Mouse (Mus musculus): ENCODE results near the gene Eftud2. TPM values are rescaled to one million over a fixed set of nuclear protein-coding genes. Genes with fewer than 3 reads are reported as not detected.

The Eftud2 gene
- polyA plus RNA-seq, 1 experiment from 2014 or later, result 255 TPM

DNA sequence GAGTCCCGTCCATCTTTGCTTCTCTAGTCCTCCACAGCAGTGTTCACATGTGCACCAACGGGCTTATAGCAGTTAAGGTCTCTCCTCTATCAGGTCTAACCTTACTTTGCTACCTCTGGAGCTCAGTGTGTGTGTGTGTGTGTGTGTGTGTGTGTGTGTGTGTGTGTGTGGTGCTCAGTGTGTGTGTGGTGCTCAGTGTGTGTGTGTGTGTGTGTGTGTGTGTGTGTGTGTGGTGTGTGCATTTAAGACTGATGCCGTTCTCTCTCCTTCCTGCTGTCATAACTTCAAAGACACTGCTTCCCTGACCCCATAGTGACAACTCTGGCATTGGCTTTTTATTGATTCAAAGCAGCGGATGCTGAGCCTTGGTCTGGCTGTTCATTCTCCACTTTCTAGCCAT, 45.2 kb downstream of the Eftud2 start, which contains the start of gene Higd1b:
Gene Higd1b (plus strand): TSS at position 301 of the 400 bp plus-strand sequence.
- no peaks in the 10 kb centered on the region for H3K27me3 ChIP-seq (ENCODE audit: control insufficient read depth, insufficient read depth, low read length)
- no peaks in the 10 kb centered on the region for H3K9me3 ChIP-seq (ENCODE audit: control insufficient read depth, low read length)
- ATAC-seq (ENCODE audit: insufficient read depth, low FRiP score, low TSS enrichment) (no peak), DNase-seq (ENCODE audit: low spot score) (no peak)
- H3K4me2 ChIP-seq (ENCODE audit: low read depth), result no peak within 1 kb of the TSS
- H3K27ac ChIP-seq (ENCODE audit: low read depth, low read length), result no peak within 1 kb of the TSS
- peaks cover 20% of the 10 kb centered on the region for H3K36me3 ChIP-seq (ENCODE audit: control insufficient read depth, insufficient read depth, low read length)
- no peaks in the 10 kb centered on the region for H3K4me1 ChIP-seq (ENCODE audit: control insufficient read depth, insufficient read depth, low read length)
- H3K4me3 ChIP-seq (ENCODE audit: low read depth, low read length), result no peak within 1 kb of the TSS
- no peak within 1 kb of the TSS for H3K9ac ChIP-seq (ENCODE audit: low read length)
- 83% methylated on average over 4 of the region's 4 CpGs for WGBS

- no peak overlapping the region for H3K9ac ChIP-seq (ENCODE audit: low read length)
- DNase-seq (ENCODE audit: low spot score) (no peak), ATAC-seq (ENCODE audit: insufficient read depth, low FRiP score, low TSS enrichment) (no peak)
- no peak overlapping the region for H3K4me3 ChIP-seq (ENCODE audit: low read depth, low read length)
- H3K36me3 ChIP-seq (ENCODE audit: control insufficient read depth, insufficient read depth, low read length), result peaks cover 14% of the 10 kb centered on the region; the same call in 1 of the 2 replicates
- no peak overlapping the region for H3K4me2 ChIP-seq (ENCODE audit: low read depth)
- H3K9me3 ChIP-seq (ENCODE audit: control insufficient read depth, low read length), result no peaks in the 10 kb centered on the region
- H3K27ac ChIP-seq (ENCODE audit: low read depth, low read length), result no peak overlapping the region
- no peaks in the 10 kb centered on the region for H3K4me1 ChIP-seq (ENCODE audit: control insufficient read depth, insufficient read depth, low read length)
- 91% methylated on average over 10 of the region's 10 CpGs for WGBS
- no peaks in the 10 kb centered on the region for H3K27me3 ChIP-seq (ENCODE audit: control insufficient read depth, insufficient read depth, low read length)
Measured at GRCm38 (mm10) chr11:102834219-102834618, 46.6 kb downstream of the Eftud2 start.

DNA sequence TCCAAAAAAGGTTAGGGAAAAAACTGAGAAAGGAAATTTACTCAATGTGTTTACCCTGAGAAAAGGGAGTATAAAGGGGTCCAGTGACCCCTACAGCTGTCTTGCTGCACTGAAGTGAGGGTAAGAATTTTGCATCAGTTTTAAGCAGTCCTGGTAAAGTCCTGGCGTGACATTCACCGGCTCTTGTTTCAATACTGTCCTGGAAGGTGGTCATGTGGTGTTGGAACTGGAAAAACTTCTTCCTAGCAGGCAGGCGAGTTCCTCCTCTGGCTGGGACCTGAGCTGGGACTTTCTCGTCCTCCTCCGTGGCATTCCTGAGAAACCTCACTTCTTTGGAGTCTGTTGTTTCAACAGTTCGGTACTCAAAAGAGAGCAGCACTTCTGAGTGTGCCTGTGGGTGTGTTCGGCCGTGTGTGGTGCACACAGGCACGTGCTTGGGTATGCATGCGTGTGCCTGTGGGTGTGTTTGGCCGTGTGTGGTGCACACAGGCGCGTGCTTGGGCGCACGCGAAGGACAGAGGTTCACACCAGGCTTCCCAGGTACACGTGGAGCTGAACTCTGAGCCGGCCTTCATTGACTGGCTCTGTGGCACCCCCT, 48.0 kb downstream of the Eftud2 start:
- DNase-seq (ENCODE audit: low spot score) (no peak), ATAC-seq (ENCODE audit: insufficient read depth, low FRiP score, low TSS enrichment) (no peak)
- Histone ChIP-seq H3K36me3 (ENCODE audit: control insufficient read depth, insufficient read depth, low read length) (peaks cover 7% of the 10 kb centered on the region; the same call in 1 of the 2 replicates), H3K27ac (ENCODE audit: low read depth, low read length) (no peak overlapping the region), H3K27me3 (ENCODE audit: control insufficient read depth, insufficient read depth, low read length) (no peaks in the 10 kb centered on the region), H3K9me3 (ENCODE audit: control insufficient read depth, low read length) (no peaks in the 10 kb centered on the region), H3K4me1 (ENCODE audit: control insufficient read depth, insufficient read depth, low read length) (no peaks in the 10 kb centered on the region), H3K9ac (ENCODE audit: low read length) (no peak overlapping the region), H3K4me3 (ENCODE audit: low read depth, low read length) (no peak overlapping the region), H3K4me2 (ENCODE audit: low read depth) (no peak overlapping the region)
- WGBS, result 76% methylated on average over 18 of the region's 18 CpGs

- no peaks in the 10 kb centered on the region for H3K4me1 ChIP-seq (ENCODE audit: control insufficient read depth, insufficient read depth, low read length)
- no peak for ATAC-seq (ENCODE audit: insufficient read depth, low FRiP score, low TSS enrichment)
Measured at GRCm38 (mm10) chr11:102830276-102830675, 50.5 kb downstream of the Eftud2 start.

GRCm38 (mm10) chr11:102827097-102827496, 53.7 kb downstream of the Eftud2 start:
- 58% methylated on average over 4 of the region's 4 CpGs for WGBS
- Histone ChIP-seq H3K4me2 (ENCODE audit: low read depth) (no peak overlapping the region), H3K4me3 (ENCODE audit: low read depth, low read length) (no peak overlapping the region), H3K27ac (ENCODE audit: low read depth, low read length) (no peak overlapping the region), H3K27me3 (ENCODE audit: control insufficient read depth, insufficient read depth, low read length) (no peaks in the 10 kb centered on the region), H3K9me3 (ENCODE audit: control insufficient read depth, low read length) (no peaks in the 10 kb centered on the region), H3K36me3 (ENCODE audit: control insufficient read depth, insufficient read depth, low read length) (no peaks in the 10 kb centered on the region), H3K9ac (ENCODE audit: low read length) (no peak overlapping the region), H3K4me1 (ENCODE audit: control insufficient read depth, insufficient read depth, low read length) (no peaks in the 10 kb centered on the region)
- ATAC-seq (ENCODE audit: insufficient read depth, low FRiP score, low TSS enrichment), result no peak
- no peak for DNase-seq (ENCODE audit: low spot score)

More at GRCm38 (mm10) chr11:102830276-102830675, 50.5 kb downstream of the Eftud2 start:
- Histone ChIP-seq H3K27me3 (ENCODE audit: control insufficient read depth, insufficient read depth, low read length) (no peaks in the 10 kb centered on the region), H3K9me3 (ENCODE audit: control insufficient read depth, low read length) (no peaks in the 10 kb centered on the region), H3K9ac (ENCODE audit: low read length) (no peak overlapping the region), H3K27ac (ENCODE audit: low read depth, low read length) (no peak overlapping the region), H3K36me3 (ENCODE audit: control insufficient read depth, insufficient read depth, low read length) (no peaks in the 10 kb centered on the region), H3K4me2 (ENCODE audit: low read depth) (no peak overlapping the region), H3K4me3 (ENCODE audit: low read depth, low read length) (no peak overlapping the region)
- WGBS, result 74% methylated on average over 4 of the region's 4 CpGs
- no peak for DNase-seq (ENCODE audit: low spot score)

DNA sequence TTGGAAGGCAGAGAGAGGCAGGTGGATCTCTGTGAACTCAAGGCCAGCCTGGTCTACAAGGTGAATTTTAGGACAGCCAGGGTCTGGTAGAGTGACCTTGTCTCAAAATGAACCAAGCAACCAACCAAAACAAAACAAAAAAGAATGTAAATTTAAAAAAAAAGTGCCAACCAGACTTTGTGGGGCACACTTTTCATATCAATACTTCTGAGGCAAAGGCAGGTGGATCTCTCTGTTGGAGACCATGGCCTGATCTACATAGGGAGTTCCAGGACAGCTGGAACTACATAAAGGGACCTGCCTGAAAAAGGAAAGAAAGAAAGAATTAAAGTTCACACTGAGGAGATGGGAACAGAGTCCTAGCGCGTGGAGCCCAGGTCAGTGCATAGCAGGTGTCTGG, 54.3 kb downstream of the Eftud2 start:
- DNase-seq (ENCODE audit: low spot score) (no peak), ATAC-seq (ENCODE audit: insufficient read depth, low FRiP score, low TSS enrichment) (no peak)
- Histone ChIP-seq H3K27ac (ENCODE audit: low read depth, low read length) (no peak overlapping the region), H3K36me3 (ENCODE audit: control insufficient read depth, insufficient read depth, low read length) (no peaks in the 10 kb centered on the region), H3K9me3 (ENCODE audit: control insufficient read depth, low read length) (no peaks in the 10 kb centered on the region), H3K4me1 (ENCODE audit: control insufficient read depth, insufficient read depth, low read length) (no peaks in the 10 kb centered on the region), H3K27me3 (ENCODE audit: control insufficient read depth, insufficient read depth, low read length) (no peaks in the 10 kb centered on the region), H3K4me3 (ENCODE audit: low read depth, low read length) (no peak overlapping the region), H3K9ac (ENCODE audit: low read length) (no peak overlapping the region), H3K4me2 (ENCODE audit: low read depth) (no peak overlapping the region)
- WGBS, result 61% methylated on average over 2 of the region's 2 CpGs

DNA sequence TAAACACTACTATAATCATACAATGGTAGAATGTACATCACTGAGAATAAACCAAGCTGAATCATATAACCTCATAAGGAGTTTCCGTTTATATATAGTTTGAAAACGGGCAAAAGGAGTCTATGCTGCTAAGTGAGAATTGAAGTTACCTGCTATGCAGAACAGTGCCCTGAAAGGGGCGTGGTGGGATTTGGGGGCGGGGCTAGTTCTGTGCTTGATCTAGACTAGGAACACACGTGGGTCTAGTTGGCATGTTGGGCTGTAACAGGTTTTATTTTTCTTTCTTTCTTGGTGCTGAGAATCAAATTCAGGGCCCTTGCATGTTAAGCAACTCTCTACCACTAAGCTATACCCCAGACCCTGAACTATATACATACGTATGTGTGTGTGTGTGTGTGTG, 59.6 kb downstream of the Eftud2 start:
- Histone ChIP-seq H3K27ac (ENCODE audit: low read depth, low read length) (no peak overlapping the region), H3K27me3 (ENCODE audit: control insufficient read depth, insufficient read depth, low read length) (no peaks in the 10 kb centered on the region), H3K9me3 (ENCODE audit: control insufficient read depth, low read length) (no peaks in the 10 kb centered on the region), H3K36me3 (ENCODE audit: control insufficient read depth, insufficient read depth, low read length) (no peaks in the 10 kb centered on the region), H3K9ac (ENCODE audit: low read length) (no peak overlapping the region), H3K4me3 (ENCODE audit: low read depth, low read length) (no peak overlapping the region), H3K4me1 (ENCODE audit: control insufficient read depth, insufficient read depth, low read length) (peaks cover 8% of the 10 kb centered on the region; the same call in 1 of the 2 replicates), H3K4me2 (ENCODE audit: low read depth) (no peak overlapping the region)
- WGBS, result 62% methylated on average over 6 of the region's 6 CpGs
- ATAC-seq (ENCODE audit: insufficient read depth, low FRiP score, low TSS enrichment) (no peak), DNase-seq (ENCODE audit: low spot score) (no peak)

- Histone ChIP-seq H3K27me3 (ENCODE audit: control insufficient read depth, insufficient read depth, low read length) (no peaks in the 10 kb centered on the region), H3K4me3 (ENCODE audit: low read depth, low read length) (no peak overlapping the region), H3K9me3 (ENCODE audit: control insufficient read depth, low read length) (no peaks in the 10 kb centered on the region), H3K4me2 (ENCODE audit: low read depth) (no peak overlapping the region), H3K27ac (ENCODE audit: low read depth, low read length) (no peak overlapping the region), H3K9ac (ENCODE audit: low read length) (no peak overlapping the region), H3K4me1 (ENCODE audit: control insufficient read depth, insufficient read depth, low read length) (peaks cover 8% of the 10 kb centered on the region; the same call in 1 of the 2 replicates), H3K36me3 (ENCODE audit: control insufficient read depth, insufficient read depth, low read length) (no peaks in the 10 kb centered on the region)
- WGBS, result 11% methylated on average over 3 of the region's 3 CpGs
- DNase-seq (ENCODE audit: low spot score) (no peak), ATAC-seq (ENCODE audit: insufficient read depth, low FRiP score, low TSS enrichment) (no peak)
Measured at GRCm38 (mm10) chr11:102820432-102820831, 60.4 kb downstream of the Eftud2 start.

GRCm38 (mm10) chr11:102819783-102820385, 60.9 kb downstream of the Eftud2 start:
- no peak for DNase-seq (ENCODE audit: low spot score)
- peak overlapping the region; percentile 94 for H3K4me3 ChIP-seq (ENCODE audit: low read depth, low read length)
- H3K27me3 ChIP-seq (ENCODE audit: control insufficient read depth, insufficient read depth, low read length), result no peaks in the 10 kb centered on the region
- peak overlapping the region; percentile 55 for H3K4me2 ChIP-seq (ENCODE audit: low read depth)
- no peaks in the 10 kb centered on the region for H3K36me3 ChIP-seq (ENCODE audit: control insufficient read depth, insufficient read depth, low read length)
- no peak overlapping the region for H3K9ac ChIP-seq (ENCODE audit: low read length)
- no peak overlapping the region for H3K27ac ChIP-seq (ENCODE audit: low read depth, low read length)
- no peaks in the 10 kb centered on the region for H3K9me3 ChIP-seq (ENCODE audit: control insufficient read depth, low read length)
- WGBS, result 7% methylated on average over 14 of the region's 14 CpGs
- H3K4me1 ChIP-seq (ENCODE audit: control insufficient read depth, insufficient read depth, low read length), result peaks cover 8% of the 10 kb centered on the region; the same call in 1 of the 2 replicates
- no peak for ATAC-seq (ENCODE audit: insufficient read depth, low FRiP score, low TSS enrichment)

Measured in neural tube, embryonic 11.5 days (tissue).